Mouse (Mus musculus): ENCODE measurements around the gene Eppin.

DNA sequence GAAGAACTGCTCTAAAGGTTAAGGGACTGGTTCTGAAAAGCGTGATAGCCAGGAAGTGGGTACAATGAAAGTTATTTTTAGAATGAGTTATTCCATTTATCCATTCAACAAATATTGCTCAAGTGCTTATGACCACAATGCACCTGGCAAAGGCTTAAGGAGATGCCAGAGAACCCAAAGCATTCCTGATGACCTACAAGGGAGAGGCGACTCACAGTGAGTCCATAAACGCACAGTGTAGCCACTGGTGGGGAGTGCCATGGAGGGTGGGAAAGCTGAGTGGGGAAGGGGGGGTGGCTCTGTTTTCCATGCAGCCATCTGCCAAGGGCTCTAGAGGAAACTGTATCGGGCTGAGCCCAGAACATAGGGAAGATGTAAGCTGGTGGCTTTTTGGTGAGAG is 44.1 kb downstream of the Eppin start:
- TF ChIP-seq CTCF (IDR thresholded peaks at IDR 0.05; ENCODE audit: borderline replicate concordance, control insufficient read depth, extremely low read depth, insufficient read depth, low read length, poor library complexity), result no peak
- no peak for TF ChIP-seq POLR2A (IDR thresholded peaks at IDR 0.05; ENCODE audit: control insufficient read depth, extremely low read depth, insufficient read depth, low read length, poor library complexity)

All from thymus, adult 2 months (tissue).